Mouse (Mus musculus): ENCODE data around the gene Mei4. TPM values are rescaled to one million over a fixed set of nuclear protein-coding genes. Genes with fewer than 3 reads are reported as not detected.

Gene Mei4
- total RNA-seq, 2 experiments from 2014 or later, result not detected

- intact Hi-C loops (cut with DNase I; ENCODE audit: low total_unique reads), result no loop called here
- DNase-seq, result no peak
Measured at GRCm38 (mm10) chr9:82096409-82096808, 232.9 kb downstream of the Mei4 start.

- DNase-seq, result no peak
- intact Hi-C loops (cut with DNase I; ENCODE audit: low total_unique reads), result no loop called here
Measured at GRCm38 (mm10) chr9:82114865-82115264, 251.4 kb downstream of the Mei4 start.

GRCm38 (mm10) chr9:82136119-82136518 is 272.6 kb downstream of the Mei4 start:
- no peak for DNase-seq
- intact Hi-C loops (cut with DNase I; ENCODE audit: low total_unique reads), result no loop called here

- DNase-seq, result no peak
- intact Hi-C loops (cut with DNase I; ENCODE audit: low total_unique reads), result no loop called here
Measured at GRCm38 (mm10) chr9:82160143-82160542, 296.7 kb downstream of the Mei4 start.

- intact Hi-C loops (cut with DNase I; ENCODE audit: low total_unique reads), result no loop called here
- no peak for DNase-seq
Measured at GRCm38 (mm10) chr9:82162415-82162814, 298.9 kb downstream of the Mei4 start.

- intact Hi-C loops (cut with DNase I; ENCODE audit: low total_unique reads), result no loop called here
- no peak for DNase-seq
Measured at GRCm38 (mm10) chr9:82217976-82218375, 354.5 kb downstream of the Mei4 start.

- no peak for DNase-seq
- intact Hi-C loops (cut with DNase I; ENCODE audit: low total_unique reads), result no loop called here
Measured at GRCm38 (mm10) chr9:82247695-82248445, 384.4 kb downstream of the Mei4 start.

Other genes starting within 250 kb of the Mei4 start
- gene Htr1b, start 229.8 kb upstream of the Mei4 start, total RNA-seq (2021), result under 1 TPM in 1 of 2 experiments, not detected in 1; 0.14 TPM